Mouse (Mus musculus) c-Kit-positive CD71-positive TER-119-positive erythroid progenitor cells, embryonic 14.5 days (primary cell): ENCODE data around the gene Tent5a.

Source experiments
- DNase-seq: peaks from one replicate; pipeline ENCODE4 v3.0.0-alpha.2; 2013; ENCODE audit warnings: low spot score

The Tent5a gene

GRCm38 (mm10) chr9:85327242-85328211 lies at the start of gene Tent5a:
Gene Tent5a, minus strand, starts transcription at chr9:85327348.
- DNase-seq = peak; percentile 71

- no peak for DNase-seq
These were observed 49.6 kb upstream of the Tent5a start for GRCm38 (mm10) chr9:85376643-85377307.

- DNase-seq = no peak
These were observed 48.0 kb upstream of the Tent5a start for GRCm38 (mm10) chr9:85375152-85375551.

- DNase-seq = no peak
These were observed 44.9 kb upstream of the Tent5a start for GRCm38 (mm10) chr9:85372034-85372433.

- no peak for DNase-seq
These were observed 42.4 kb upstream of the Tent5a start for GRCm38 (mm10) chr9:85369512-85369911.

GRCm38 (mm10) chr9:85357154-85357860 lies 30.2 kb upstream of the Tent5a start:
- DNase-seq = no peak

- DNase-seq = no peak
These were observed 28.4 kb upstream of the Tent5a start for GRCm38 (mm10) chr9:85355559-85355958.

GRCm38 (mm10) chr9:85347823-85348523 lies 20.8 kb upstream of the Tent5a start:
- DNase-seq = no peak

GRCm38 (mm10) chr9:85342892-85343785 lies 16.0 kb upstream of the Tent5a start:
- no peak for DNase-seq

GRCm38 (mm10) chr9:85340303-85340702 lies 13.2 kb upstream of the Tent5a start:
- DNase-seq = no peak

GRCm38 (mm10) chr9:85336046-85336445 lies 8.9 kb upstream of the Tent5a start:
- DNase-seq = no peak

- no peak for DNase-seq
These were observed 4.4 kb upstream of the Tent5a start for GRCm38 (mm10) chr9:85331521-85331920.

GRCm38 (mm10) chr9:85328259-85328658 lies 1.1 kb upstream of the Tent5a start:
- peak; percentile 65 for DNase-seq

GRCm38 (mm10) chr9:85326292-85327241 lies 581 bp downstream of the Tent5a start:
- DNase-seq = peak; percentile 6

- DNase-seq = peak; percentile 5
These were observed 1.8 kb downstream of the Tent5a start for GRCm38 (mm10) chr9:85325201-85325868.

GRCm38 (mm10) chr9:85324158-85324875 lies 2.8 kb downstream of the Tent5a start:
- no peak for DNase-seq

- no peak for DNase-seq
These were observed 6.8 kb downstream of the Tent5a start for GRCm38 (mm10) chr9:85320167-85320951.

- DNase-seq = no peak
These were observed 11.0 kb downstream of the Tent5a start for GRCm38 (mm10) chr9:85316122-85316521.
